Mouse (Mus musculus) frontal cortex, adult (tissue): ENCODE data around the gene Senp1.

Experiments
- ATAC-seq: cut with Nextera tagmentation; 2 replicates; pipeline ENCODE4 v1.9.2; 2017; ENCODE audit warnings: mild to moderate bottlenecking, moderate library complexity, mixed read lengths; ENCODE audit not compliant: low TSS enrichment

Senp1 gene

GRCm38 (mm10) chr15:98107703-98108296 is 14.3 kb upstream of the Senp1 start:
- ATAC-seq = no peak

- no peak for ATAC-seq
These were observed 13.7 kb upstream of the Senp1 start for GRCm38 (mm10) chr15:98107230-98107629.

GRCm38 (mm10) chr15:98106506-98106905 is 13.0 kb upstream of the Senp1 start:
- ATAC-seq = no peak

DNA sequence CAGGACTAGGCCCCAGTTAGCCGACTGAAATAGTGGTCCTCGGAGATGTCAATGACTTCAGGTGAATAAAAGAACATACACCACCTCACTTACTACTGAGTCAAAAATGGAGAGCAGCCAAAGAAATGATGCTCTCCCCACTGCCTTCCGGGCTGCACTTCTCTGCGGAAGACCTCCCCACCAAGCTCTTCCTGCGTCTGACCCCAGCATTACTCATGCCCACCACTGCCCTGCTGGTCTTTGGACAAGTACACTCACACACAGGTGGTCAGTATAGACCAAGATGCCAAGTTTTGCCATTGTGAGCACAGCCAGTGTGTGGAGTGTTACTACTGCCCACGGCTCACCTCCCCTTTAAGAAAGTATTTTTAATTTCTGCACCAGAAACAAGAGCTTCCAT is 8.9 kb upstream of the Senp1 start:
- peak; percentile 20; the same call in 1 of the 2 replicates for ATAC-seq

- ATAC-seq = no peak
These were observed 5.0 kb upstream of the Senp1 start for GRCm38 (mm10) chr15:98098519-98098918.

DNA sequence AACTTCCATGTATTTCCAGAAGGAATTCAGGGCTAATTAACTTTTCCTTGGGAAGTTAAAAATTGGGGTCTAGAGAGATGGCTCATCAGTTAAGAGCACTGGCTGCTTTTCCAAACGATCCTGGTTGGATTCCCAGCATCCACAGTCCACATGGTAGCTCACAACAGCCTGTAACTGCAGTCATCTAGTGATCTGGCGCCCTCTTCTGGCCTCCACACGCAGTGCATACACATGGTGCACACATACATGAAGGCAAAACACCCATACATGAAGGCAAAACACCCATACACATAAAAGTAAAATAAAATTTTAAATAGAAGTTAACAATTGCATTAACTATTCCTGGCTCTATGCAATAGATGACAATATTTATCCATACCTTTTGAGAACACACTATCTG is 3.4 kb upstream of the Senp1 start:
- no peak for ATAC-seq

DNA sequence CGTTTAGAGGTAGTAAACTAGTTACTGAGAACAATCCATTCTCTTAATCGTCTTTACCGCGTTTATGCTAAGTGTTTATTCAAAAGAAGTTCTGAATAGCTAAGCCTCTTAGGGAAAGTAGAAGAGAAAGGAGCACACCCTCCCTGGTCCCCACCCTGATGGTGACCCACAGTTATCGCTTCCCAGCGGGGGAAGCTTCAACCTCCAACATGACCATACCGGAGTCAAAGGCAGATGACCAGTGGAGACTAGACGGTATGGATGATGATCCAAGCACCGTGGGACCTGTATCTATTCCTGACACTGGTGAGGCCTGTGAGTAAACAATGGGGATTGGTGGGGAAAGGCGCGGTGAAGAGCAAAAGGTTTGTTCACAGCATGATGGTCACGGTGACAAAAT is 1.4 kb upstream of the Senp1 start:
- no peak for ATAC-seq

DNA sequence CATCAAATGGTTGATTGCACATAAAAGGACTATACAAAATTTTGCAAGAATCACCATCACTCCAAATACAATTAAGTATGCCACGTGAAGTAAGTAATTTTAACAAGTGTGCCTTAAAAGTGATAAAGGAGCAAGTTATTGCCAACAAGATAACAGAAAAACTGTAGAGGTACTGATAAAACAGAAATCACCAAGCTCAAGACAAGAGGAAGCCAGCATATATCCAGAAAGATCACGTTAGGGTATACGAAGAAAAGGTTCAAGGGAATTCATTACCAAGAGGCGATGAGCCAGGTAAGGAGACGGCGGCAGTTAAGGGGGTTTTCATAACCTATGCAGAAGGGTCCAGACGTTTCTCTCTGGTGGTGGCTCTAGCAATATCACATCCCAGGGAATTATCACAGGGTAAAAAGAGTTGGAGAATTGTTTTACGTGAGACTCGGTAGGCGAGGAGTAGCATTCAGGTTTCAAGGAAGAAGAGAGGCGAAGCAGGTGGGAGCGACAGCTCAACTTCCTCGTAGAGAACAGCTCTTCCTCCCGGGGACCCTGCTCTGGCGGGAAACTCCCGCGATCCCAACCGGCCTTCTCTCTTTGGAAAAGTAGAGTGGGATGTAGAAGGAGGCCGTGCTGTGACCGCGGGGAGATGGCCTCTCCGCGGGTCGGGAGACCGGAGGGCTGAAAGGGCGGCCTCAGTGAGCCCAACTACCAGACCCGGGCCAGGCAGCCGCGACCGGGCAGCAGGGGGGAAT is 998 bp downstream of the Senp1 start, which contains the start of gene Pfkm:
Gene Pfkm, plus strand, starts transcription at position 218 of the 749 bp plus-strand sequence.
- ATAC-seq = peak; percentile 18; the same call in 1 of the 2 replicates

DNA sequence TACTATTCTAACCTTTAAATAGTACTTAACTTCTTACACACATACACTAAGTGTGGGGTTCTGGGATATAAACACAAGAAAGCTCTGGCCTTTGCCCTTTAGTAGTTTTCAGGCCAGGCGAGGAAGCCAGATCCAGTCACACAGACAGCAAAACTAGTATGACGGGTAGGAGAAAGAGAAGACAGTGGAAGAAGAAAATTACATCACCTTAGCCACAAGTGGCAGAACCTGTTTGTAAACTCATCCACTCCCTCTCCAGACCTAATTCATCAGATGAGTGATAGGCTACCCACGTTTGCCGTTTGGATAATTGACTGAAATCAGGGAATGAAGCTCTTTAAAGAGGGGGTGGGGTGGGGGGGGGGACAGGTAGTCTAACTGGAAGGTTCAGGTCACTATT is 1.7 kb downstream of the Senp1 start:
- ATAC-seq = no peak

DNA sequence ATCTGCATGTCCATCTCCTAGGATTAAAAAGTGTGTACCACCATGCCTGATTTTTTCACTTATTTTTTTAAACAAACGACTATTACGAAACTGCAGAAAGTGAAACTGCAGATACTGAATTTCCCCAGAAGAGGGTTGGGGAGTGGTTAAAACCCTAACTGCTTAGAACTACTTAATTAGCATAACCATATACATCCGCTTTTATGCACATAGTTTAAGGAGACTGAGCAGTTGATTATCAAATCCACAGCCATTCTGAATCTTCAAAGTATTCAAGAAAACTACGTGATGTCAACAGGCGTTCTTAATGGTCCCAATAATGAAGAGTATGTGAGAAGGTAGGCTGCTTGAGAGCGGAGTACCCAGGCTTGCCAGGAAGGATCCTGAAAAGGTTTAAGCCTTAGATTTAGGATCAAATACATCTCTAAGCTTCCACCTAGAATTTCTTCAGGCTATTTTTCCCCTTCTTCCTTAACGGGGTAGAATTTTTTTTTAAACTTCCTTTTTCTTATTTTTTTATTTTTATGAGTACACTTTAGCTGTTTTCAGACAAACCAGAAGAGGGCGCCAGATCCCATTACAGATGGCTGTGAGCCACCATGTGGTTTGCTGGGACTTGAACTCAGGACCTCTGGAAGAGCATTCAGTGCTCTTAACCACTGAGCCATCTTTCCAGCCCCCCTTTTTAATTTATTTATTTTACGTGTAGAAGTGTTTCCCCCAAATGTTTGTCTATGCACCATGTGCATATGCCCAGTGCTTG is 3.9 kb downstream of the Senp1 start:
- ATAC-seq = no peak

GRCm38 (mm10) chr15:98088889-98089288 is 4.7 kb downstream of the Senp1 start:
- no peak for ATAC-seq

GRCm38 (mm10) chr15:98076901-98077300 is 16.6 kb downstream of the Senp1 start:
- ATAC-seq = no peak

DNA sequence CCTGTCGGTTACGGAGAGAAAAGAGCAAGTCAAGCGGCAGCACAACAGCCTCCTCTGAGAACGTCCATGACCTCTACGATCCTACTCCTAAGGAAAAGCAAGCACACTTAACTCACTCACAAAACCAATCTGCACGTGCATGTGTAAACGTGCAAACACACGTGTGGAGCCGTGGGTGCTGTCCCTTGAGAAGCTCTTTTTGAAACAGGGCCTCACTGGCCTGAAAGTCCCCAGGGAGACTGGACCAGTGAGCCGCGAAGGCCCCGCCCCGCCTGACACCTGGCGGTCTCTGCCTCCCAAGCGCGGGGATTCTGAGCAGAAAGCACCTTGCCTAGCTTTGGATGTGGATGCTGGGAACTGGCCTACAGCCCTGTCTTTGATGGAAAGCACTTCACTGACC is 18.5 kb downstream of the Senp1 start:
- ATAC-seq = no peak

GRCm38 (mm10) chr15:98074521-98074920 is 19.0 kb downstream of the Senp1 start:
- no peak for ATAC-seq

GRCm38 (mm10) chr15:98070376-98070775 is 23.2 kb downstream of the Senp1 start:
- peak; percentile 47 for ATAC-seq

DNA sequence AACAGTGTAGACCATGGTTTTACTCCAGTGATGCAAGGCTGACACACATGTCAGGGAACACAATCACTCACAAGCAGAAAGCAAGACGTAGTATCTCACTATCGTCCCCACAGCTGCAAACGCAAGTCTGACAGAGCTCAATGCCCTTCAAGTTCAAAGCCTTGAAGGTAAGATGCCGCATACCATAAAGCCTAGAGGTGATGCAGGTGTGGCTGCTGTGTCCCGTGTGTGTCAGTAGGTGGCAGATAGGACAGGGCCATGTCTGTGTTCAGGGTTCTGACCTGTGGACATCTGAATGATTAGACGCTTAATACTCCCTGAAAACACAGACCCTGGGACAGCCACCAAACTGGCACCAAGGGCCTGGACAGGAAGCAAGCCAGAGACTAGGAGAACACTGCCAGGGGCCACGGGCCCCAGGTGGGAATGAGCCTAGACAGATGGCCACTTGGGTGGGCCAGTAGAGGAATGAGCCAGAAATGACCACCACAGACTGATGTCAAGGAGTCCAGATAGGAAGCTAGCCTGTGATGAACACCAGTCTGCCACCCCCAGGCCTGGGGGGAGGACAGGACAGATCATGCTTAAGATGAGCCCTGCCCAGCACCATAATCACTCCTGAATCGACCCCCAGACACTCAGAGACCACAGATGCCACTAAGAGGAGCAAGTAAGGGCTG is 23.8 kb downstream of the Senp1 start:
- no peak for ATAC-seq

- no peak for ATAC-seq
These were observed 25.0 kb downstream of the Senp1 start for GRCm38 (mm10) chr15:98068506-98068905.

GRCm38 (mm10) chr15:98067492-98067891 is 26.1 kb downstream of the Senp1 start:
- ATAC-seq = no peak

DNA sequence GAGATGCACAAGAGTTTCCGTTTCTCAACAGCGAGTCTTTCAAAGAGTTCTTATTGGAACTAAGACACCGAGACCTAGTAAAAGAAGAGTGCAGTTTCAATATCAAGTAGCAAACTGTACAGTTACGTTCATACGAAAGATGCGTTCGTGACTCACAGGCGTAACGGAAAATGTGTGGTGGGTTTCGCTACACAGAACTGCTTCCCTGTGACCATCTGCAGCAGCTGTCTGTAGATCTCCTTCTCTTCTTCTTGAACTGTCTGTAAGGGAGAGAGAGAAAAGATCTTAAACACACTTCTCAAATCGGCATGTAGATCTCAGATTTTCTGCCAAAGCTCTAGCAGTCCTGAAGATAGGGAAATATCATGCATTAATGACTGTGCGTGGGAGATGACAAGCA is 26.9 kb downstream of the Senp1 start:
- no peak for ATAC-seq

DNA sequence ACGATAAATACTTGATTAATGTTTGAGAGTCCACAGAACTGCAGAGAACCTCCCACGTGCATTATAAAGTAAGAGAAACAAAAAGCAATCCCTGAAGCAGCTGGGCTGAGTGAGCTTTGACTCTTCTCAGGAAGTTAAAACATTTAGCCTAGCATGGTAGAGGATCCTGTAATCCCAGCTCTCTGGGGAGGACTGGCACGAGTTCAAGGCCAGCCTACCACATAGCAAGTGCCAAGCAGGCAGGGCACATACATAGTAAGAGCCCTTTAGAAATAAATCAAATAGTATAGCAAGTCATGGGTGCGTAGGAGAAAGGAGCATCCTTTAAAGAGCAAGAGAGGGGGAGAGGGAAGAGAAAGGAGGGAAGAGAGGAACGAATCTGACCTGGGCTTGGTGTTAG is 27.7 kb downstream of the Senp1 start:
- no peak for ATAC-seq

GRCm38 (mm10) chr15:98055246-98055645 is 38.3 kb downstream of the Senp1 start:
- ATAC-seq = peak; percentile 77

DNA sequence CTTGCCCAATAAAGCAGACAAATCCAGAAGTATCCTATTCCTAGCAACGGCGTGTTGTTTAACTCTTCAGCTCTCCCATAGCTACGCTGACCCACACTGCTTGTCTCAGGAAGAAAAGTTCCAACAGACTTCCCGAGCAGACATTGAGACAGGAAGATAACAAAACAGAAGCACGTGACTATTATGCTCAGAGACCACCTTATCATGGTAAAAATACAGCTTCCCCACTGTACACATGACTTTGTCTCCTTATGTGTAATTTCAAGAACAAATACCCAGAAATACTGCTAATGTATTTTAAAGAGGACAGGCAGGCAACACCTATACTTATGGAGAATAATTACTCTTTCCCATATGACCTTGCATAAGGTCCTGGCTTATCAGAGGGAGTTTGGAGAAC is 41.9 kb downstream of the Senp1 start:
- ATAC-seq = no peak
